In the genomic region with DNA sequence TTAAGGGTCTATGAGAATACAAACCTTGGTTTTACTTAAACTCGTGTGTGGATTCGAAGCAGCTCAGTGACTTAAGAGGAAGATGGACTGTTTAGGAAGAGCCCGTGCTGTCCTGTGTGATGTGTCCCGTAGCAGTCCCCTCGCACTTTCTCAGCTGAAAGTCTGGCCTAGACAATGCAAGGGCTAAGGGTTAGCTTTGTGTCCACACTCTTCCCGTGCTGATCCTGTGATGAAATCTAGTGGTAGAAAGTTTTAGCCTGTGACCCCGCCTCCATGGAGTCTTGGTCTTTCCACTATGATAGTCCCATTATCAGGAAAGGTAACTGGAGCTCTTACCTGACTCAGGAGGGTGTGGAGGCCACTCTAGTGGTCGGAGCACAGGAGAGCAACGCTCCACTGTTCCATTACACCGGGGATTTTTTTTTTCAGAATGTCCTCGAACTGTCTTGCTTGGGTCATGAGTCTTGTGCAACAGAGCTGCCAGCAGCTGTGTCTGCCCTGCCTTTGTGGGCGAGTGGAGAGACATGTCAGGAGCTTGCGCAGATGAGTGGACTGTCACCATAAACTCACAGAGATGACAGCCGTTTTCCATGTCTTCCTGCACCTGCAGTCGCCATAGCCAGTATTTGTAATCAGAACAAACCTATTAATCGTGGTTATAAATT, we compare ENCODE assay signal across 18 mouse cellular contexts. TPM values are rescaled to one million over a fixed set of nuclear protein-coding genes. Genes with fewer than 3 reads are reported as not detected.
DNase-seq lines count a peak whose midpoint lies in the region; ATAC-seq and TF ChIP-seq lines count a peak whose summit lies in the region.
"Had no signal": no experiment of that assay in that cellular context is flagged by ENCODE, and none has a peak within 500 bp of the region (broad histone marks: within the 10 kb centered on the region; RNA-seq: fewer than 3 reads in every experiment).

No protein-coding gene starts in this region.

- peak overlapping the region; percentile 73 for H3K27ac ChIP-seq in gastrocnemius, adult 2 months
- H3K27ac ChIP-seq in intestine, embryonic 16.5 days (ENCODE audit: low read length) = no peak overlapping the region
- H3K27ac ChIP-seq in intestine, embryonic 15.5 days = no peak overlapping the region
- H3K27ac ChIP-seq in liver, embryonic 16.5 days (ENCODE audit: low read length) = 0 out of 2 replicates have a peak overlapping the region, but pooled peaks have one; percentile 24
- H3K27ac ChIP-seq: forebrain, embryonic 13.5 days; hindbrain, embryonic 10.5 days; neural tube, embryonic 12.5 days had no signal

- no peak for TF ChIP-seq CTCF in gastrocnemius, adult 2 months (IDR thresholded peaks at IDR 0.05)

- ATAC-seq in intestine, embryonic 16.5 days = peak; percentile 31; the same call in 1 of the 2 replicates
- no peak for ATAC-seq in intestine, embryonic 15.5 days
- ATAC-seq in liver, embryonic 16.5 days (ENCODE audit: low read depth) = peak; percentile 70
- ATAC-seq in frontal cortex, adult (ENCODE audit: low TSS enrichment) = no peak
- ATAC-seq: forebrain, embryonic 13.5 days; inflammation-experienced regulatory T-cells, adult 6 months; midbrain, embryonic 16.5 days; Patski had no signal

- no peak overlapping the region; the same call in 1 of the 2 replicates for H3K4me3 ChIP-seq in gastrocnemius, adult 2 months
- no peak overlapping the region for H3K4me3 ChIP-seq in intestine, embryonic 16.5 days (ENCODE audit: low read length)
- H3K4me3 ChIP-seq in intestine, embryonic 15.5 days (replicated peaks) = no peak overlapping the region
- no peak overlapping the region for H3K4me3 ChIP-seq in liver, embryonic 16.5 days (ENCODE audit: low read depth, low read length)
- H3K4me3 ChIP-seq: forebrain, embryonic 13.5 days; hindbrain, embryonic 10.5 days; limb, embryonic 12.5 days; neural tube, embryonic 12.5 days had no signal

- no peak overlapping the region for H3K4me2 ChIP-seq in intestine, embryonic 16.5 days (ENCODE audit: low read depth, low read length)
- H3K4me2 ChIP-seq in intestine, embryonic 15.5 days (replicated peaks) = no peak overlapping the region
- H3K4me2 ChIP-seq in liver, embryonic 16.5 days (ENCODE audit: low read depth, low read length) = peak overlapping the region; percentile 22; the same call in 1 of the 2 replicates
- H3K4me2 ChIP-seq: forebrain, embryonic 13.5 days; neural tube, embryonic 12.5 days had no signal

- H3K9ac ChIP-seq in intestine, embryonic 16.5 days (ENCODE audit: low read depth, low read length) = no peak overlapping the region
- no peak overlapping the region for H3K9ac ChIP-seq in intestine, embryonic 15.5 days
- no peak overlapping the region for H3K9ac ChIP-seq in liver, embryonic 16.5 days (ENCODE audit: low read depth, low read length)
- H3K9ac ChIP-seq: forebrain, embryonic 13.5 days; limb, embryonic 12.5 days; neural tube, embryonic 12.5 days had no signal

- H3K27me3 ChIP-seq in intestine, embryonic 16.5 days (replicated peaks; ENCODE audit: control insufficient read depth, insufficient read depth, low read length) = no peaks in the 10 kb centered on the region
- H3K27me3 ChIP-seq in intestine, embryonic 15.5 days (replicated peaks) = no peaks in the 10 kb centered on the region
- H3K27me3 ChIP-seq in liver, embryonic 16.5 days (ENCODE audit: control insufficient read depth, insufficient read depth, low read depth, low read length) = no peaks in the 10 kb centered on the region
- H3K27me3 ChIP-seq: forebrain, embryonic 13.5 days; limb, embryonic 12.5 days; neural tube, embryonic 12.5 days; Patski had no signal

- 79% methylated on average over 16 of the region's 16 CpGs for WGBS in intestine, embryonic 16.5 days
- 82% methylated on average over 16 of the region's 16 CpGs for WGBS in intestine, embryonic 15.5 days
- 63% methylated on average over 16 of the region's 16 CpGs for WGBS in liver, embryonic 16.5 days (ENCODE audit: insufficient replicate concordance)

- peaks cover 3% of the 10 kb centered on the region; the same call in 1 of the 2 replicates for H3K4me1 ChIP-seq in intestine, embryonic 16.5 days (ENCODE audit: control insufficient read depth, insufficient read depth, low read length)
- no peaks in the 10 kb centered on the region for H3K4me1 ChIP-seq in intestine, embryonic 15.5 days (replicated peaks)
- peaks cover 5% of the 10 kb centered on the region for H3K4me1 ChIP-seq in liver, embryonic 16.5 days (ENCODE audit: control insufficient read depth, low read depth, low read length)

- H3K36me3 ChIP-seq in intestine, embryonic 16.5 days (ENCODE audit: control insufficient read depth, insufficient read depth, low read length) = no peaks in the 10 kb centered on the region
- 0 out of 2 replicates have a peak, but pooled peaks cover 15% of the 10 kb centered on the region for H3K36me3 ChIP-seq in intestine, embryonic 15.5 days
- no peaks in the 10 kb centered on the region for H3K36me3 ChIP-seq in liver, embryonic 16.5 days (ENCODE audit: control insufficient read depth, insufficient read depth)

- DNase-seq in gastrocnemius, adult 2 months = no peak
- DNase-seq in gastrocnemius, postnatal 36 days = no peak
- DNase-seq in adrenal gland, postnatal 10 days = peak; percentile 44
- no peak for DNase-seq in kidney, postnatal 10 days
- DNase-seq: B cell, adult 2 months; right cerebral cortex, postnatal 25 days; thymus, postnatal 4 days had no signal

- H3K9me3 ChIP-seq in intestine, embryonic 16.5 days (ENCODE audit: control insufficient read depth, low read length) = no peaks in the 10 kb centered on the region
- no peaks in the 10 kb centered on the region for H3K9me3 ChIP-seq in intestine, embryonic 15.5 days
- H3K9me3 ChIP-seq in liver, embryonic 16.5 days (replicated peaks; ENCODE audit: control insufficient read depth, low read length) = no peaks in the 10 kb centered on the region
- H3K9me3 ChIP-seq: forebrain, embryonic 13.5 days; hindbrain, embryonic 10.5 days; limb, embryonic 12.5 days; neural tube, embryonic 12.5 days had no signal

- intact Hi-C loops in gastrocnemius, adult 2 months (cut with DNase I) = no loop called here
- intact Hi-C loops in gastrocnemius, postnatal 36 days (cut with DNase I) = no loop called here

RNA-seq across cellular contexts. Expression of a gene that starts 11.1 kb away (rescaled TPM):
- 1 to 10 TPM; 5.1 to 9.0 TPM for total RNA-seq in gastrocnemius, adult 2 months (2021)
- 1 to 10 TPM; 3.7 to 5.8 TPM for total RNA-seq in gastrocnemius, postnatal 36 days (2021)
- polyA plus RNA-seq in intestine, embryonic 16.5 days (2015; fragmentation: Nextera tagmentation; extraction: Ambion mirVana) = 10.0 and 10.6 TPM in 2 replicates
- polyA plus RNA-seq in intestine, embryonic 15.5 days (2015; fragmentation: Nextera tagmentation; extraction: Ambion mirVana) = 12.8 and 13.1 TPM in 2 replicates
- total RNA-seq in adrenal gland, postnatal 10 days (2021) = 10 to 100 TPM; 24.4 to 34.9 TPM
- 5.5 and 6.0 TPM in 2 replicates for polyA plus RNA-seq in liver, embryonic 16.5 days (2015; fragmentation: Nextera tagmentation; extraction: Ambion mirVana)

Comparison
In these comparisons a context has a peak if more than half of its experiments do, and no peak if none do; other contexts are left out.
1. ATAC-seq: peak in intestine, embryonic 16.5 days (single experiment) and liver, embryonic 16.5 days (single experiment); none in intestine, embryonic 15.5 days (single experiment) and frontal cortex, adult (single experiment).
2. H3K27ac ChIP-seq: peak in gastrocnemius, adult 2 months (single experiment) and liver, embryonic 16.5 days (single experiment); none in intestine, embryonic 16.5 days (single experiment) and intestine, embryonic 15.5 days (single experiment).